8 mouse cellular contexts compared by ENCODE assay signal in the genomic region with DNA sequence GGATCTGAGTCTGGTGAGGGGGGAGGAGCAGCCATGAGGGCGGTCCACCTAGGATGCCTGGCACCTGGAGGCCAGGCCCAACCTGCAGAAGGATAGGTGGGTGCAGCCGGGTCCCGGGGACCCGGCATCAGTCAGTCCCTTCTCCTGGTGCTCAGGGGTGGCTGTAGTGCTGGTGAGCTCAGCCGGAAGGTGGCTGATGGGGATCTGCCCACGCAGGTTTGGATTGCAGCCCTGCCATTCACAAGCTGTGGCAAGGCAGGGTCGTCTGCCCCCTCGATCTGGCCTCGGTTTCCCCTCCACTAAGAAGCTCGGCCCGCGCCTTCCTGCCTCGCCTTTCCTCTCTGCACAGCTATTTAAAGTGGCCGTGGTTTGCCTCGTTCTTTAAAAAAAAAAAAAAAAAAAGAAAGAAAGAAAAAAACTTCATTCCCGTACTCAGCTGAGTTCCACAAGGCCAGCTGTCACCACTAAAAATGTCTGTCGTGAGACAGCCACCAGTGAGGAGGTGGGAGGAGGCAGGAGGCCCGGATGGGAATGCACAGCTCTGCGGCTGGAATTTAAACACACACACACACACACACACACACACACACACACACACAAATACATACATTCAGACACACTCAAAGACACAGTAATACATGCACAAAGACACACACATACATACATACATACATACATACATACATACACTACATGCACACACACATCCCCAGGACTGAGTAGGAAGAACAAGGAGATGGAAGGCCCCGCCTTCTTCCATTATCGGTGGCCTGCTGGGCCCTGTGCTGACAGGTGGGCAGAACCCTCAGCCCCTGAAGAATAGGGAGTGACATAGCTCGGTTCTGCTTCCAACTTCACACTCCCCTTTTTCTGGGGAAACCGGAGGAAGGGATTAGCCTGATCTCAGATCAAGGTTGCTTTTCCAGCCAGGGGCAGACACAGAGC. TPM values are rescaled to one million over a fixed set of nuclear protein-coding genes. Genes with fewer than 3 reads are reported as not detected.
DNase-seq lines count a peak whose midpoint lies in the region; ATAC-seq and TF ChIP-seq lines count a peak whose summit lies in the region.

No protein-coding gene starts in this region.

- no peak overlapping the region for H3K27ac ChIP-seq in intestine, embryonic 15.5 days
- H3K27ac ChIP-seq in intestine, postnatal 0 days (ENCODE audit: low read depth, low read length), result no peak overlapping the region
- H3K27ac ChIP-seq in forebrain, postnatal 0 days (ENCODE audit: low read depth, low read length), result peak overlapping the region; percentile 71
- H3K27ac ChIP-seq in limb, embryonic 10.5 days, result peak overlapping the region; percentile 54; the same call in 1 of the 2 replicates

- H3K4me3 ChIP-seq in intestine, embryonic 15.5 days (replicated peaks), result no peak overlapping the region
- H3K4me3 ChIP-seq in intestine, postnatal 0 days (ENCODE audit: low read depth, low read length), result no peak overlapping the region
- H3K4me3 ChIP-seq in forebrain, postnatal 0 days (ENCODE audit: low read depth, low read length), result no peak overlapping the region
- no peak overlapping the region for H3K4me3 ChIP-seq in limb, embryonic 10.5 days

- H3K4me2 ChIP-seq in intestine, embryonic 15.5 days (replicated peaks), result no peak overlapping the region
- H3K4me2 ChIP-seq in intestine, postnatal 0 days (replicated peaks; ENCODE audit: low read depth), result no peak overlapping the region
- H3K4me2 ChIP-seq in forebrain, postnatal 0 days (ENCODE audit: low read depth), result no peak overlapping the region

- ATAC-seq in intestine, embryonic 15.5 days, result no peak
- ATAC-seq in intestine, postnatal 0 days, result no peak; the same call in 1 of the 2 replicates
- ATAC-seq in forebrain, postnatal 0 days, result peak; percentile 87
- ATAC-seq in erythroid progenitor cell, adult 5-6 weeks (replicated peaks; ENCODE audit: low FRiP score, poor library complexity, severe bottlenecking), result no peak

- peak overlapping the region; percentile 37; the same call in 1 of the 2 replicates for H3K9ac ChIP-seq in intestine, embryonic 15.5 days
- no peak overlapping the region for H3K9ac ChIP-seq in intestine, postnatal 0 days (ENCODE audit: low read depth, low read length)
- H3K9ac ChIP-seq in forebrain, postnatal 0 days, result 0 out of 2 replicates have a peak overlapping the region, but pooled peaks have one; percentile 0

- H3K4me1 ChIP-seq in intestine, embryonic 15.5 days (replicated peaks), result peaks cover 9% of the 10 kb centered on the region
- no peaks in the 10 kb centered on the region for H3K4me1 ChIP-seq in intestine, postnatal 0 days (replicated peaks; ENCODE audit: control insufficient read depth, insufficient read depth, low read length)
- no peaks in the 10 kb centered on the region for H3K4me1 ChIP-seq in forebrain, postnatal 0 days (ENCODE audit: insufficient read depth)
- H3K4me1 ChIP-seq in limb, embryonic 10.5 days, result peaks cover 28% of the 10 kb centered on the region

- no peaks in the 10 kb centered on the region for H3K36me3 ChIP-seq in intestine, embryonic 15.5 days
- H3K36me3 ChIP-seq in intestine, postnatal 0 days (ENCODE audit: control insufficient read depth, insufficient read depth), result no peaks in the 10 kb centered on the region
- H3K36me3 ChIP-seq in forebrain, postnatal 0 days (ENCODE audit: insufficient read depth), result no peaks in the 10 kb centered on the region
- no peaks in the 10 kb centered on the region for H3K36me3 ChIP-seq in limb, embryonic 10.5 days

- H3K27me3 ChIP-seq in intestine, embryonic 15.5 days (replicated peaks), result no peaks in the 10 kb centered on the region
- H3K27me3 ChIP-seq in intestine, postnatal 0 days (replicated peaks; ENCODE audit: control insufficient read depth, insufficient read depth, low read length), result no peaks in the 10 kb centered on the region
- no peaks in the 10 kb centered on the region for H3K27me3 ChIP-seq in forebrain, postnatal 0 days (ENCODE audit: insufficient read depth, low read length)
- H3K27me3 ChIP-seq in limb, embryonic 10.5 days (ENCODE audit: low read depth, poor library complexity, severe bottlenecking), result no peaks in the 10 kb centered on the region

- DNase-seq in brain, adult 2 months (ENCODE audit: low read depth, low spot score), result peak; percentile 93
- DNase-seq in forebrain, postnatal 0 days, result peak; percentile 74
- no peak for DNase-seq in limb, embryonic 10.5 days (ENCODE audit: low spot score)
- no peak for DNase-seq in MN1 (ENCODE audit: low spot score)
- no peak for DNase-seq in cerebellum, adult 9-11 months

- H3K9me3 ChIP-seq in intestine, embryonic 15.5 days, result no peaks in the 10 kb centered on the region
- H3K9me3 ChIP-seq in intestine, postnatal 0 days (ENCODE audit: control insufficient read depth), result no peaks in the 10 kb centered on the region
- no peaks in the 10 kb centered on the region for H3K9me3 ChIP-seq in forebrain, postnatal 0 days (ENCODE audit: low read length)
- no peaks in the 10 kb centered on the region for H3K9me3 ChIP-seq in limb, embryonic 10.5 days (replicated peaks)

- TF ChIP-seq CTCF in intestine, postnatal 0 days (IDR thresholded peaks at IDR 0.05; ENCODE audit: low read depth), result no peak
- no peak for TF ChIP-seq CTCF in forebrain, postnatal 0 days (IDR thresholded peaks at IDR 0.05; ENCODE audit: low read depth)

- WGBS in intestine, embryonic 15.5 days, result 40% methylated on average over 22 of the region's 23 CpGs
- WGBS in intestine, postnatal 0 days, result 39% methylated on average over 23 of the region's 23 CpGs
- 40% methylated on average over 21 of the region's 23 CpGs for WGBS in forebrain, postnatal 0 days
- WGBS in limb, embryonic 10.5 days, result 48% methylated on average over 23 of the region's 23 CpGs

RNA-seq across cellular contexts. Expression of gene Ier5l, which starts 29.9 kb away (rescaled TPM):
- 1.3 and 1.6 TPM in 2 replicates for polyA plus RNA-seq in intestine, embryonic 15.5 days (2015; fragmentation: Nextera tagmentation; extraction: Ambion mirVana)
- polyA plus RNA-seq in intestine, postnatal 0 days (2015; fragmentation: Nextera tagmentation; extraction: Ambion mirVana), result 1.6 and 2.2 TPM in 2 replicates
- 17.7 and 19.9 TPM in 2 replicates for total RNA-seq in forebrain, postnatal 0 days (2014; rRNA removed)
- 4.0 and 6.2 TPM in 2 replicates for polyA plus RNA-seq in forebrain, postnatal 0 days (2015; fragmentation: Nextera tagmentation; extraction: Ambion mirVana)
- polyA plus RNA-seq in limb, embryonic 10.5 days (2016; fragmentation: Nextera tagmentation; extraction: Ambion mirVana), result 2.2 and 2.9 TPM in 2 replicates
- total RNA-seq in erythroid progenitor cell, adult 5-6 weeks (2015; ENCODE audit: low replicate concordance), result not detected in 2 replicates
- total RNA-seq in erythroid progenitor cell, adult 5-6 weeks (2017; ENCODE audit: low replicate concordance), result 0.51 TPM in 1 of 2 replicates, not detected in the other

Comparison
In these comparisons a context has a peak if more than half of its experiments do, and no peak if none do; other contexts are left out.
1. H3K27ac ChIP-seq: peak in forebrain, postnatal 0 days (single experiment) and limb, embryonic 10.5 days (single experiment); none in intestine, embryonic 15.5 days (single experiment) and intestine, postnatal 0 days (single experiment).
2. DNase-seq: peak in brain, adult 2 months (single experiment) and forebrain, postnatal 0 days (single experiment); none in limb, embryonic 10.5 days (single experiment), MN1 (single experiment) and cerebellum, adult 9-11 months (single experiment).